Mouse (Mus musculus): ENCODE data around the gene Ano4. TPM values are rescaled to one million over a fixed set of nuclear protein-coding genes. Genes with fewer than 3 reads are reported as not detected.

The Ano4 gene
- total and polyA plus RNA-seq, 3 experiments: not detected

DNA sequence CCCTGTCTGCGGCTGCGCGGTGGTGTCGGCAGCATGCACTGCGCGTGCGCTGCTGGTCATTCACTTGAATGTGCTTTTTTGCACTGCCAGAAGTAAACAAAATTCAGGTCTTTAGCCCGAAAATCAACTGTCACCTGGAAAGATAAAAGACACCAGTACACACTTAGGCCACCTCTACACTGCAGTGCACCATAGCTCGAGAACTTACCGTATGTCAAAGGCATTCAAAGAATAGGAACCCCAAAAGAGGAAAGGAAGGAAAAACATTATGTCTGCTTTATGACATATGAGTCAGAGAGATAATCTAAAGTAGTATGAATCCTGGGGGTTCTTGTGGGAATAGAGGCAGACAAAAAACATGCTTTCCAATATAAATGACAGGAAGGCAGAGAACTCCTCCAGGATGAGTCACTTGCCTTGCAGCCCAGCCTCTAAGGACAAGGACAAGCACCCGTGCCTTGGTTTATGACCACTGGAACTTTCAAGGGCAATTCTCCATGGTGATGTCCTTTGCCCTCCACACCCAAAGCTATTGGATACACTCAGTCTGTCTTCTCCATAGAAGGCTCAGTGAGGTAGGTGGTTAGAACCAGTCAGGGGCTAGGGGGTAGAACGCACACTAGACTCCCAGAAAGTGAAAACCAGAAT is 394.8 kb downstream of the Ano4 start:
- TF ChIP-seq SIN3A (IDR thresholded peaks at IDR 0.05; ENCODE audit: low read length) (no peak), ZNF384 (IDR thresholded peaks at IDR 0.05; ENCODE audit: low read depth, low read length) (no peak), E2F4 (IDR thresholded peaks at IDR 0.05; ENCODE audit: borderline replicate concordance, low read depth, low read length) (no peak), CTCF (IDR thresholded peaks at IDR 0.05 in 2 of 3, conservative IDR thresholded peaks at IDR 0.05 in 1 of 3; ENCODE audit: control insufficient read depth in 1 of 3, insufficient read depth in 1 of 3, low read depth in 2 of 3, low read length in 3 of 3, poor library complexity in 1 of 3, severe bottlenecking in 1 of 3) (no peak), MAZ (IDR thresholded peaks at IDR 0.05; ENCODE audit: low read depth, low read length) (no peak), MAFK (IDR thresholded peaks at IDR 0.05; ENCODE audit: borderline replicate concordance, low read depth, low read length) (no peak), GATA1 (IDR thresholded peaks at IDR 0.05; ENCODE audit: low read depth, low read length) (no peak), TBP (IDR thresholded peaks at IDR 0.05; ENCODE audit: low read depth, low read length) (no peak), RCOR1 (IDR thresholded peaks at IDR 0.05; ENCODE audit: low read depth, low read length) (no peak), USF1 (IDR thresholded peaks at IDR 0.05; ENCODE audit: low read depth, low read length) (no peak), NRF1 (IDR thresholded peaks at IDR 0.05; ENCODE audit: insufficient read depth, low read depth, low read length, poor library complexity, severe bottlenecking) (no peak), EP300 (IDR thresholded peaks at IDR 0.05; ENCODE audit: low read depth in 1 of 2, low read length in 2 of 2) (no peak), JUND (IDR thresholded peaks at IDR 0.05; ENCODE audit: low read depth, low read length) (no peak), USF2 (IDR thresholded peaks at IDR 0.05; ENCODE audit: borderline replicate concordance in 1 of 2, insufficient read depth in 1 of 2, low read depth in 1 of 2, low read length in 2 of 2) (no peak), CHD1 (IDR thresholded peaks at IDR 0.05; ENCODE audit: low read depth, low read length) (no peak)
- DNase-seq (ENCODE audit: low read depth, low spot score): no peak

More for the DNA sequence above, 394.8 kb downstream of the Ano4 start:
- H3K27ac ChIP-seq (ENCODE audit: control insufficient read depth, low read depth, low read length): no peak overlapping the region
- no peaks in the 10 kb centered on the region for H3K9me3 ChIP-seq (replicated peaks; ENCODE audit: insufficient read depth, low read length)
- no peaks in the 10 kb centered on the region for H3K36me3 ChIP-seq (ENCODE audit: control insufficient read depth in 1 of 2, insufficient read depth in 2 of 2, low read length in 2 of 2)
- H3K4me3 ChIP-seq (ENCODE audit: control insufficient read depth in 1 of 2, insufficient read depth in 1 of 2, low read depth in 2 of 2, low read length in 2 of 2): no peak overlapping the region
- H3K27me3 ChIP-seq (ENCODE audit: control insufficient read depth in 1 of 2, insufficient read depth in 2 of 2, low read length in 2 of 2): no peaks in the 10 kb centered on the region
- no peak overlapping the region for H3K9ac ChIP-seq (ENCODE audit: control insufficient read depth, low read depth, low read length, poor library complexity, severe bottlenecking)
- H3K4me1 ChIP-seq (ENCODE audit: control insufficient read depth in 1 of 2, insufficient read depth in 2 of 2, low read length in 2 of 2): no peaks in the 10 kb centered on the region
- no peaks in the 10 kb centered on the region for H3K79me2 ChIP-seq (ENCODE audit: control insufficient read depth, insufficient read depth, low read length, poor library complexity)

Other genes with a start within 250 kb of the Ano4 start
- 2.9 and 3.4 TPM in 2 replicates for gene Gas2l3, start 99.2 kb upstream of the Ano4 start, total RNA-seq (2012; rRNA removed)
- 1 to 10 TPM in 1 of 2 experiments, not detected in 1; 3.7 TPM for gene Gas2l3, start 99.2 kb upstream of the Ano4 start, polyA plus RNA-seq (2012; ENCODE audit: insufficient read depth in 1 of 2, insufficient read length in 2 of 2, low read depth in 1 of 2, low replicate concordance in 2 of 2, missing spikeins in 1 of 2)
- gene Nr1h4, start 188.8 kb upstream of the Ano4 start, total RNA-seq (2012; rRNA removed): not detected in 2 replicates
- not detected for gene Nr1h4, start 188.8 kb upstream of the Ano4 start, polyA plus RNA-seq (2012; ENCODE audit: insufficient read depth in 1 of 2, insufficient read length in 2 of 2, low read depth in 1 of 2, low replicate concordance in 2 of 2, missing spikeins in 1 of 2)